Mouse (Mus musculus) lung, embryonic 15.5 days (tissue): ENCODE data around the gene Ndufa4l2. TPM values are rescaled to one million over a fixed set of nuclear protein-coding genes. Genes with fewer than 3 reads are reported as not detected.

ENCODE experiments used
- ATAC-seq: fragments of 200-750 bp; cut with Nextera tagmentation; 2 replicates; pipeline ENCODE4 v1.8.0; 2017; ENCODE audit warnings: moderate number of reproducible peaks, borderline replicate concordance; ENCODE audit not compliant: low FRiP score, low TSS enrichment; ENCODE audit errors: extremely low read depth
- H3K27ac ChIP-seq: fragments of 300-500 bp; sonication (generic); 2 replicates; pipeline ENCODE4 v1.5.1; 2015; ENCODE audit warnings: moderate library complexity, mild to moderate bottlenecking, inconsistent platforms
- H3K27me3 ChIP-seq: fragments of 300-500 bp; sonication (generic); 2 replicates; pipeline ENCODE4 v1.6.1; 2015; ENCODE audit warnings: inconsistent platforms
- H3K36me3 ChIP-seq: fragments of 300-500 bp; sonication (generic); 2 replicates; pipeline ENCODE4 v1.6.1; 2015; ENCODE audit warnings: inconsistent platforms
- H3K4me1 ChIP-seq: fragments of 300-500 bp; sonication (generic); 2 replicates; pipeline ENCODE4 v1.6.1; 2015; ENCODE audit warnings: inconsistent platforms
- H3K4me2 ChIP-seq: fragments of 300-500 bp; sonication (generic); 2 replicates; pipeline ENCODE4 v1.6.1; 2015; ENCODE audit warnings: inconsistent platforms, mild to moderate bottlenecking, moderate library complexity
- H3K4me3 ChIP-seq: fragments of 300-500 bp; sonication (generic); 2 replicates; pipeline ENCODE4 v1.5.1; 2015; ENCODE audit warnings: mild to moderate bottlenecking, inconsistent platforms
- H3K9ac ChIP-seq: fragments of 300-500 bp; sonication (generic); 2 replicates; pipeline ENCODE4 v1.6.1; 2015; ENCODE audit warnings: inconsistent platforms
- H3K9me3 ChIP-seq: fragments of 300-500 bp; sonication (generic); 2 replicates; pipeline ENCODE4 v1.6.1; 2016; ENCODE audit warnings: inconsistent platforms
- WGBS: fragments of 180-500 bp; shearing (Covaris S2); methylation state at CpG from one replicate; pipeline ENCODE4 v1.1.7; 2015; 5-methylcytosine and 5-hydroxymethylcytosine counted together
- polyA plus RNA-seq: library from polyadenylated mRNA; unstranded; fragments of >200 nt; fragmentation: Nextera tagmentation; extraction: Ambion mirVana; gene quantifications from 2 replicates; pipeline ENCODE4 v1.2.1, GENCODE M21; 2015

The Ndufa4l2 gene
- polyA plus RNA-seq, 1 experiment from 2014 or later, result 100 TPM

DNA sequence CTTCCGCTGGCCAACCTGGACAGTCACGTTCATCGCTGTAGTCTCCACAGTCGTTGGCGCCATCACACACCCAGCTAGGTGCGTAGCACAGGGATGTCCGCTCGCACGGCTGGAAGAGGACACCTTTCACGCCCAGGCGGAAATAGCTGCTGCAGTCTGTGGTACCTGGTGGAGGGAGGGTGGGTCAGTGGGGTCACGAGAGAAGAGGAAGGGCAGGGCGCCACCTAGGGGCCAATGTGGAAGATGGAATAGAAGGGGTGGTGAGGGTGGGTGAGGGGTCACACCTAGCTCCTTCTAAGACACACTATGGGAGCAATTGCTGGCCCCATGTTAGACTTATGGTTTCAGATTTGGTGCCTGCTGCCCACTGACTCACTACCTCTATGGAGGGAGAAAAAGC is 42.6 kb downstream of the Ndufa4l2 start:
- H3K36me3 ChIP-seq, result peaks cover 93% of the 10 kb centered on the region
- no peak overlapping the region for H3K4me3 ChIP-seq
- 83% methylated on average over 13 of the region's 13 CpGs for WGBS
- H3K27me3 ChIP-seq, result no peaks in the 10 kb centered on the region
- no peaks in the 10 kb centered on the region for H3K9me3 ChIP-seq
- no peak for ATAC-seq
- H3K4me2 ChIP-seq, result no peak overlapping the region
- H3K4me1 ChIP-seq, result no peaks in the 10 kb centered on the region
- H3K27ac ChIP-seq, result no peak overlapping the region
- no peak overlapping the region for H3K9ac ChIP-seq

DNA sequence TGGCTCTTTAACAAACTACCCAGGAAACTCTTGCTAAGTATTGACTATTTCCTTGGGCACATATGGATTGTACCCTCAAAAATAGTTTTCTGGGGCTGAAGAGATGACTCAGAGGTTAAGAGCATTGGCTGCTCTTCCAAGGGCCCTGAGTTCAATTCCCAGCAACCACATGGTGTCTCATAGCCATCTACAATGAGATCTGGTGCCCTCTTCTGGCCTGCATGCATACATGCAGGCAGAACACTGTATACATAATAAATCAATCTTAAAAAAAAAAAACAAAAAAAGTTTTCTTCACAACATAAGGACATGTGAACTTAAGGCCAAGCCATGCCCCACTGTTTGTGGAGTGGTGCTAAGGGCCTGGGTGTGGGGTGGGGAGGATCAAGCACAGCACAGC is 46.4 kb downstream of the Ndufa4l2 start:
- no peak for ATAC-seq
- H3K27me3 ChIP-seq, result no peaks in the 10 kb centered on the region
- no peak overlapping the region for H3K9ac ChIP-seq
- no peaks in the 10 kb centered on the region for H3K9me3 ChIP-seq
- no peak overlapping the region for H3K27ac ChIP-seq
- no peak overlapping the region for H3K4me2 ChIP-seq
- H3K4me1 ChIP-seq, result peaks cover 13% of the 10 kb centered on the region
- peaks cover 78% of the 10 kb centered on the region for H3K36me3 ChIP-seq
- H3K4me3 ChIP-seq, result no peak overlapping the region

DNA sequence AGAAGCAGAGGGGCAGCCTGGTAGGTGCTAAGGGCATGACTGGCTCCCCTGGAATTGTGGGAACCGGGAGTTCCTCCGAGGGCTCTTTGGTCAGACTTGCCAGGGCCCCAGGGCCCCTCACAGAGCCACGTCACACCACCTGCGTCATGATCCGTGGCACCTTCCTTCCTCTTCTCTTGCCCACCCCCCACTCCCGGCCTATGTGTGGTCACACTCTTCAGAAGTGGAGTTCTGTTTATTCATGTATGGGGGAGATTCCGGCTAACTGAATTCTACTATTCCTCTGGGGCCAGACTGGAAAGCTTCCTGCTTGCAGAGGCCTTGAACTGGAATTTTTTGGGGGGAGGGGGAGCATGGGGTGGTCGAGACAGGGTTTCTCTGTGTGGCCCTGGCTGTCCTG is 49.1 kb downstream of the Ndufa4l2 start:
- no peak overlapping the region for H3K9ac ChIP-seq
- no peak overlapping the region for H3K4me3 ChIP-seq
- H3K9me3 ChIP-seq, result no peaks in the 10 kb centered on the region
- H3K4me1 ChIP-seq, result peaks cover 13% of the 10 kb centered on the region
- H3K36me3 ChIP-seq, result peaks cover 73% of the 10 kb centered on the region
- H3K27me3 ChIP-seq, result no peaks in the 10 kb centered on the region
- whole genome bisulfite sequencing, result 35% methylated on average over 8 of the region's 8 CpGs
- peak; percentile 43; the same call in 1 of the 2 replicates for ATAC-seq
- no peak overlapping the region; the same call in 1 of the 2 replicates for H3K4me2 ChIP-seq
- peak overlapping the region; percentile 46 for H3K27ac ChIP-seq

DNA sequence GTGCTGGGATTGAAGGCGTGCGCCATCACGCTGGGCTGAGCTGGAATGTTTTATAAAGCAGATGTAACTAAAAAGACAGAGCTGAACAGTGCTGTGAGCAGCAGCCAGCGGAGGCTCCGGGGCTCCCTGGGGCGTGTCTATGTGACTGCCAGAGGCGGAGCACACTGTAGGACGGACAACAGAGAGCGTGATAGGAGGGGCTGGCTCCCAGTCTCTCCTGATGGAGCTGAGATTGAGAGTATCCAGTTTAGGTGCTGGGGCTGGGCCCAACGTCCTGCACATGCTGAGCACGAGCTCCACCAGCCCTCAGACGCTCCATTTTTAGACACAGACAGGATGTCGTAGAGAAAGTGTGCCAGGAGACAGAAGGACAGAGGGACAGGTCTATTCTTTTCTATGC is 49.5 kb downstream of the Ndufa4l2 start:
- Histone ChIP-seq H3K9me3 (no peaks in the 10 kb centered on the region), H3K4me2 (no peak overlapping the region; the same call in 1 of the 2 replicates), H3K27me3 (no peaks in the 10 kb centered on the region), H3K36me3 (peaks cover 71% of the 10 kb centered on the region), H3K27ac (peak overlapping the region; percentile 46), H3K9ac (no peak overlapping the region), H3K4me1 (peaks cover 13% of the 10 kb centered on the region), H3K4me3 (no peak overlapping the region)
- 21% methylated on average over 13 of the region's 13 CpGs for WGBS
- ATAC-seq, result peak; percentile 84

Other genes starting within 250 kb of the Ndufa4l2 start
- gene Dctn2, start 248.6 kb upstream of the Ndufa4l2 start, polyA plus RNA-seq, result 184 and 189 TPM in 2 replicates
- 13.3 and 18.8 TPM in 2 replicates for gene Mbd6, start 225.9 kb upstream of the Ndufa4l2 start, polyA plus RNA-seq
- gene Mars, start 203.2 kb upstream of the Ndufa4l2 start, polyA plus RNA-seq, result 104 and 108 TPM in 2 replicates
- 3.5 and 6.9 TPM in 2 replicates for gene Arhgap9, start 193.0 kb upstream of the Ndufa4l2 start, polyA plus RNA-seq
- 10.4 and 11.5 TPM in 2 replicates for gene Gli1, start 173.0 kb upstream of the Ndufa4l2 start, polyA plus RNA-seq
- gene Inhbe, start 160.6 kb upstream of the Ndufa4l2 start, polyA plus RNA-seq, result not detected in 2 replicates
- 0.07 TPM in 1 of 2 replicates, not detected in the other for gene Inhbc, start 144.5 kb upstream of the Ndufa4l2 start, polyA plus RNA-seq
- 29.0 and 30.1 TPM in 2 replicates for gene R3hdm2, start 134.6 kb upstream of the Ndufa4l2 start, polyA plus RNA-seq
- gene Stac3, start 13.3 kb upstream of the Ndufa4l2 start, polyA plus RNA-seq, result 0.64 and 1.0 TPM in 2 replicates
- gene Shmt2, start 7.5 kb downstream of the Ndufa4l2 start, polyA plus RNA-seq, result 110 and 111 TPM in 2 replicates
- gene Nxph4, start 19.6 kb downstream of the Ndufa4l2 start, polyA plus RNA-seq, result 1.3 and 1.9 TPM in 2 replicates
- gene Lrp1, start 106.2 kb downstream of the Ndufa4l2 start, polyA plus RNA-seq, result 72.6 and 73.6 TPM in 2 replicates
- gene Stat6, start 128.0 kb downstream of the Ndufa4l2 start, polyA plus RNA-seq, result 33.1 and 37.6 TPM in 2 replicates
- gene Nemp1, start 151.9 kb downstream of the Ndufa4l2 start, polyA plus RNA-seq, result 11.8 TPM in 2 replicates
- 14.2 and 15.4 TPM in 2 replicates for gene Nab2, start 153.6 kb downstream of the Ndufa4l2 start, polyA plus RNA-seq
- gene Myo1a, start 190.2 kb downstream of the Ndufa4l2 start, polyA plus RNA-seq, result 0.20 and 0.34 TPM in 2 replicates
- gene Tac2, start 209.5 kb downstream of the Ndufa4l2 start, polyA plus RNA-seq, result not detected in 2 replicates
- 2.9 and 3.1 TPM in 2 replicates for gene Zbtb39, start 224.6 kb downstream of the Ndufa4l2 start, polyA plus RNA-seq
- 10.4 and 11.8 TPM in 2 replicates for gene Gpr182, start 236.8 kb downstream of the Ndufa4l2 start, polyA plus RNA-seq
- not detected in 2 replicates for gene Rdh1, start 244.8 kb downstream of the Ndufa4l2 start, polyA plus RNA-seq
- 0.15 TPM in 1 of 2 replicates, not detected in the other for gene Rdh16f1, start 244.8 kb downstream of the Ndufa4l2 start, polyA plus RNA-seq